Mouse (Mus musculus) bone marrow macrophage, adult 2 months (primary cell): ENCODE data around the gene Rabgap1.

Experiments
- CTCF ChIP-seq: IDR thresholded peaks from 2 replicates; pipeline ENCODE4 v1.5.1; 2012; ENCODE audit warnings: low read depth, mild to moderate bottlenecking, low read length, moderate library complexity
- POLR2A ChIP-seq: IDR thresholded peaks from 2 replicates; pipeline ENCODE4 v1.6.1; 2012; ENCODE audit warnings: mild to moderate bottlenecking, low read depth, low read length, borderline replicate concordance

DNA sequence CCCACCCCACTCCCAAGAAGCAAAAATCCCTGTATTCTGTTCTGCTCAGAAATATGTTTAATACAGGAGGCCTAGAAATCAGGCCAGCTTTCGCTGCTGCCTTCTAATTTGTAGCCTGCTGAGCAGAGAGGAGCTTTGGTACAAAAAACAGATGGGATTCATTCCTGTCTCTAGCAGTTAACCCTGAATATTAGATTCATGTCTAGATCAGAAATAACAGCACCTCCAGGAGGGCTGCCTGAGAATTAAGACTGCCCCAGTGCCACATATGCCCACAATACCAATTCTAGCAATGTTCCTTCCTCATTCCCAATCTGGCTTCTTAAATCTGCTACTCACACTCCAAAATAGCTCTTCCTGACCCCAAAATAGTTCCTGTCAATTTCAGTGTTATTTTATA is 133.6 kb downstream of the Rabgap1 start:
- no peak for TF ChIP-seq POLR2A
- TF ChIP-seq CTCF: no peak
